Mouse (Mus musculus) G1E (cell line): Measurements from ENCODE around the gene Dnajc1.

Experiments
- CTCF ChIP-seq: IDR thresholded peaks from 2 replicates; pipeline ENCODE4 v1.5.1; 2012; ENCODE audit warnings: low read depth, low read length, inconsistent platforms, mixed read lengths
- GATA1 ChIP-seq: IDR thresholded peaks from 2 replicates; pipeline ENCODE4 v1.6.1; 2012; ENCODE audit warnings: borderline replicate concordance, low read length, inconsistent platforms, mixed read lengths
- GATA2 ChIP-seq: IDR thresholded peaks from 2 replicates; pipeline ENCODE4 v1.6.1; 2012; ENCODE audit warnings: low read depth, low read length, inconsistent platforms, borderline replicate concordance
- POLR2AphosphoS5 ChIP-seq: IDR thresholded peaks from 2 replicates; pipeline ENCODE4 v1.6.1; 2012; ENCODE audit warnings: low read depth, low read length, inconsistent platforms; ENCODE audit not compliant: insufficient replicate concordance
- TAL1 ChIP-seq: conservative IDR thresholded peaks from 2 replicates; pipeline ENCODE4 v1.6.1; 2012; ENCODE audit warnings: low read depth, low read length, inconsistent platforms, mixed read lengths

- TF ChIP-seq GATA1, result no peak
- TF ChIP-seq CTCF, result no peak
- no peak for TF ChIP-seq GATA2
- TF ChIP-seq POLR2AphosphoS5, result no peak
- TF ChIP-seq TAL1, result no peak
These were observed 49.2 kb upstream of the Dnajc1 start for GRCm38 (mm10) chr2:18441871-18442270.
